Mouse (Mus musculus) liver, embryonic 11.5 days (tissue): ENCODE results near the gene Tesmin. TPM values are rescaled to one million over a fixed set of nuclear protein-coding genes. Genes with fewer than 3 reads are reported as not detected.

ENCODE experiments used
- ATAC-seq: fragments of 200-750 bp; cut with Nextera tagmentation; replicated peaks from 2 replicates; pipeline ENCODE4 v1.8.0; 2017; ENCODE audit warnings: moderate number of reproducible peaks, mild to moderate bottlenecking, moderate TSS enrichment, moderate library complexity; ENCODE audit not compliant: low FRiP score
- DNase-seq: peaks from one replicate; pipeline ENCODE4 v3.0.0-alpha.2; 2017; ENCODE audit warnings: low spot score
- H3K27ac ChIP-seq: fragments of 300-500 bp; sonication (generic); 2 replicates; pipeline ENCODE4 v1.5.1; 2014; ENCODE audit warnings: mild to moderate bottlenecking, low read depth, low read length, control low read depth
- H3K27me3 ChIP-seq: fragments of 300-500 bp; sonication (generic); replicated peaks from 2 replicates; pipeline ENCODE4 v1.6.1; 2014; ENCODE audit warnings: low read length, mixed read lengths; ENCODE audit not compliant: control insufficient read depth, insufficient read depth
- H3K36me3 ChIP-seq: fragments of 300-500 bp; sonication (generic); 2 replicates; pipeline ENCODE4 v1.6.1; 2014; ENCODE audit warnings: mild to moderate bottlenecking, low read length, moderate library complexity, mixed read lengths; ENCODE audit not compliant: control insufficient read depth, insufficient read depth
- H3K4me1 ChIP-seq: fragments of 300-500 bp; sonication (generic); replicated peaks from 2 replicates; pipeline ENCODE4 v1.6.1; 2014; ENCODE audit warnings: low read length, mixed read lengths; ENCODE audit not compliant: control insufficient read depth, insufficient read depth
- H3K4me2 ChIP-seq: fragments of 300-500 bp; sonication (generic); 2 replicates; pipeline ENCODE4 v1.6.1; 2014; ENCODE audit warnings: mild to moderate bottlenecking, control low read depth, moderate library complexity
- H3K4me3 ChIP-seq: fragments of 300-500 bp; sonication (generic); 2 replicates; pipeline ENCODE4 v1.5.1; 2014; ENCODE audit warnings: low read depth, low read length, control low read depth
- H3K9ac ChIP-seq: fragments of 300-500 bp; sonication (generic); 2 replicates; pipeline ENCODE4 v1.6.1; 2014; ENCODE audit warnings: low read depth, low read length, control low read depth
- H3K9me3 ChIP-seq: fragments of 300-500 bp; sonication (generic); 2 replicates; pipeline ENCODE4 v1.6.1; 2016; ENCODE audit warnings: low read length, inconsistent platforms, mixed read lengths; ENCODE audit not compliant: control insufficient read depth
- WGBS: fragments of 180-500 bp; shearing (Covaris S2); extraction: QIAGEN DNeasy Blood & Tissue Kit; methylation state at CpG from one replicate; pipeline ENCODE4 v1.1.7; 2014; 5-methylcytosine and 5-hydroxymethylcytosine counted together
- polyA plus RNA-seq: library from polyadenylated mRNA; unstranded; fragments of >200 nt; fragmentation: Nextera tagmentation; extraction: Ambion mirVana; gene quantifications from 2 replicates; pipeline ENCODE4 v1.2.1, GENCODE M21; 2014

The Tesmin gene
- polyA plus RNA-seq, 1 experiment from 2014 or later = 0.41 TPM

DNA sequence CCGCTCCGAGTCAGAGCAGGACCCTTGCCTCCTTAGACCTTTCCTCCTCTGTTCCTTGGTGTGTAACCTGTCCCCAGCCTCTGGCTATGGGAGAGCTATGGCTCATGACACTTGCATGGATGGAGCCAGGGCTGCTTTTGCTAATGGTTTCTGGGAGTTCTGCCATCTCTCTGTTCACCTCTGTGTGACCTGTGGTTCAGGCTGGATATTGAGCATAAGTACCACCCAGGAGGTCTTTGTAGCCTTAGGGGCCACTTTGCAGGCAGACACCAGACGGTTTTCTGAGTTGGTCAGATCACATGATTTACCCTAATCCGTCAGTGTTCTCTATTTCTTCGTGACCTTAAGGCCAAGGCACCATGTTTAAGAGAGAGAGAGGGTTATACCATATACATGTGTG is 32.1 kb upstream of the Tesmin start:
- no peaks in the 10 kb centered on the region for H3K27me3 ChIP-seq
- 83% methylated on average over 5 of the region's 5 CpGs for whole genome bisulfite sequencing
- H3K9me3 ChIP-seq = no peaks in the 10 kb centered on the region
- 0 out of 2 replicates have a peak, but pooled peaks cover 2% of the 10 kb centered on the region for H3K36me3 ChIP-seq
- no peak overlapping the region for H3K9ac ChIP-seq
- H3K27ac ChIP-seq = no peak overlapping the region
- H3K4me3 ChIP-seq = no peak overlapping the region
- DNase-seq (no peak), ATAC-seq (no peak)
- H3K4me1 ChIP-seq = 0 out of 2 replicates have a peak, but pooled peaks cover 2% of the 10 kb centered on the region
- H3K4me2 ChIP-seq = no peak overlapping the region

DNA sequence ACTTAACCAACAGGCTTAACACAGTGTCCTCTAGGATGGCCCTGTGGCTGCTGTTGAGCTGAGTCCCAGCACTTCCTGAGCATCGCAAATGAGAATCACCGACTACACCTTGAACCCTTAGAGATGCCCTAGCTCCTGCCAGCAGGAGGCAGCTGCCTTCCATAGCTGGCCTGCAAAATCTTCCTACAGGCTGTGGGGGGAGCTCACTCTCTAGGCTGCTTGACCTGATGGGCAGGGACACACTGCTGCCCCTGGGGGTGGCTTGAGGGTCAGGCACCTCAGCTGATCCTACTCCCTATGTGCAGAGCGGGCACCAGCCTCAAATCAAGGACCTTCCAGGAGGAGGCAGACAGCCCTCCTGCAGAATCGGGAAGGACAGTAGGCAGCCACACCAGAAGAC is 31.0 kb upstream of the Tesmin start:
- WGBS = 83% methylated on average over 4 of the region's 4 CpGs

DNA sequence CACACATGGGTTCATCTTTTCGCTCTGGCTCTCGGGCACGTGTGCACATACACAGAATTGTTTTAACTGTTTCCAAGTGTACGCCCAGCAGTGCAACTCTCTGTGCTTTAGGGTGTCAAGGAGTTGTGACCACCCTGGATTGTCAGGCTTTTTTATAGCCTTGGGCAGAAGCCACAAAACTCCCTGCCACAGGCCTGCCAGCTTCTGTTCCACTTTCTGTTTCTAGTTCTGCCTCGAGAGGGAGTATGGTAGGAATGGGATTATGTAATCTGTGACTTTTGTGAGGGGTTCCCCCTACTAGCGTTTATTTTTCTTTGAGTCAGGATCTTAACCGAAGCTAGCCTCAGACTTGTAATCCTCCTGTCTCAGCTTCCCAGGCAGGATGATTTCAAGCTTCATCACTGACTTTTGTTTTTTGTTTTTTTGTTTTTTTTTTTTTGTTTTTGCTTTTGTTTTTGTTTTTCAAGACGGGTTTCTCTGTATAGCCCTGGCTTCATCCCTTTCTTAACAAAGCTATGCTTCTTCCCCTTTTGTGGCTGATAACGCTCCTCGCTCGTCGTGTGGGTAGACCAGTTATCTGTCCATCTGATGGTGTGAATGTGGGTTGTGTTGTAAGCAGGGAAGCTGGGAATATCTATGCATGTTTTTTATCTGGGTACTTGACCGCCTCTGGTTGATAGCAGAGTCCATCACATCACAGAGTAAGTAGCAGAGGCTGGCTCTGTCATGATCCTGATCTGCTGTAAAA is 28.6 kb upstream of the Tesmin start:
- Histone ChIP-seq H3K4me2 (no peak overlapping the region), H3K36me3 (peaks cover 8% of the 10 kb centered on the region; the same call in 1 of the 2 replicates), H3K9me3 (no peaks in the 10 kb centered on the region), H3K4me1 (no peaks in the 10 kb centered on the region), H3K27me3 (no peaks in the 10 kb centered on the region), H3K27ac (no peak overlapping the region), H3K4me3 (no peak overlapping the region), H3K9ac (no peak overlapping the region)
- DNase-seq = no peak
- 56% methylated on average over 13 of the region's 13 CpGs for WGBS
- no peak for ATAC-seq

More for the DNA sequence above, 31.0 kb upstream of the Tesmin start:
- Histone ChIP-seq H3K9ac (no peak overlapping the region), H3K9me3 (no peaks in the 10 kb centered on the region), H3K27me3 (no peaks in the 10 kb centered on the region), H3K36me3 (0 out of 2 replicates have a peak, but pooled peaks cover 2% of the 10 kb centered on the region), H3K4me1 (0 out of 2 replicates have a peak, but pooled peaks cover 2% of the 10 kb centered on the region), H3K27ac (no peak overlapping the region), H3K4me3 (no peak overlapping the region), H3K4me2 (no peak overlapping the region)
- DNase-seq = no peak
- ATAC-seq = no peak

DNA sequence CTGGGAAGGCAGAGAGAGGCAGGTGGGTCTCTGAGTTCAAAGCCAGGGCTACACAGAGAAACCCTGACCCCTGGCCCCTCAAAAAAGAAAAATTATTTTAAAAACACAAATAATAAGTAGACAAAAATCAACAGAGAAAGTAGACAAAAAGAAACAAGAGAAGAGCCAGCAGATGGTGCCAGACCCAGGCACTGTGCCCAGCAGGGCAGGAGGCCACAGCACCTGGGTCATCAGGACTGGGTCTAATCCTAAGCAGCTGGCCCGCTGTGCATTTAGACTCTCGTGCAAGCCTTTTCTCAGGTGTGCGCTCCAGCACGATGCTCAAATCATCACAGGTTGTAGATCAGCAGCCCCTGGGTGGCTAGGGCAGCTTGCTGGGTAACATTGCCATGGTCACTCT is 25.1 kb upstream of the Tesmin start:
- H3K4me2 ChIP-seq = no peak overlapping the region
- H3K9ac ChIP-seq = no peak overlapping the region
- H3K9me3 ChIP-seq = no peaks in the 10 kb centered on the region
- H3K36me3 ChIP-seq = peaks cover 13% of the 10 kb centered on the region; the same call in 1 of the 2 replicates
- no peak overlapping the region for H3K27ac ChIP-seq
- no peak overlapping the region for H3K4me3 ChIP-seq
- 80% methylated on average over 4 of the region's 4 CpGs for WGBS
- H3K4me1 ChIP-seq = no peaks in the 10 kb centered on the region
- H3K27me3 ChIP-seq = no peaks in the 10 kb centered on the region
- no peak for DNase-seq
- ATAC-seq = no peak

DNA sequence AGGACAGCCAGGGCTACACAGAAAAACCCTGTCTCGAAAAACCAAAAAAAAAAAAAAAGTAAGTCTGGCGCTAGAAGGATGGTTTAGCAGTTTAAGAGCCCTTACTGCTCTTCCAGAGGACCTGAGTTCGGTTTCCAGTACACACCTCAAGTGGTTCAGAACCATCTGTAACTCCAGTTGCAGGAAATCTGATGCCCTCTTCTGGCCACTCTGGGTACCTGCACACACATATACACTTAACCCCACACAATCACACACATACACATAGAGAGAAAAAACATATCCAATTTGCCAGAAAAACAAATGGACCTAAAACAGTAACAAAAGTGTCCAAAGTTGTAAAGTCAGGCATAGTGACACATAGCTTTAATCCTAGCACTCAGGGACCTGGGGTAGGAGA is 23.6 kb upstream of the Tesmin start:
- no peak overlapping the region for H3K27ac ChIP-seq
- H3K9ac ChIP-seq = no peak overlapping the region
- DNase-seq = no peak
- H3K4me2 ChIP-seq = no peak overlapping the region
- WGBS = 91% methylated on average over 3 of the region's 3 CpGs
- H3K4me1 ChIP-seq = no peaks in the 10 kb centered on the region
- H3K4me3 ChIP-seq = no peak overlapping the region
- no peaks in the 10 kb centered on the region for H3K27me3 ChIP-seq
- H3K9me3 ChIP-seq = no peaks in the 10 kb centered on the region
- no peak for ATAC-seq
- peaks cover 11% of the 10 kb centered on the region; the same call in 1 of the 2 replicates for H3K36me3 ChIP-seq

DNA sequence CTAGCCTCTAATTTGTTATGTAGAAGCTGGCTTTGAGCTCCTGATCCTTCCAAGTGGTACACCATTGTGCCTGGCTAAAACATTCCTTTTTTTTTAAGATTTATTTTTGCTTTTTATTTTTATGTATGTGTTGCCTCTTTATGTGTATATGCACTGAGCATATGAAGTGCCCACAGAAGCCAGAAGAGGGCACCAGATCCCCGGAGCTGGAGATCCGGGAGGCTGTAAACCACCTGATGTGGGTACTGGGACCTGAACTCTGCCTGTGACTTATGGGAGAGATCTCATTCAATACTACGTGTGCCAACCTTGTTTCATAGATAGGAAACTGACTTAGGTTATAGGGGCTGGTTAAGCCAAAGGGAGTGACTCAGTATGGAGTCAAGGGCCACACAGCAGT is 20.4 kb upstream of the Tesmin start:
- no peak overlapping the region for H3K27ac ChIP-seq
- ATAC-seq = no peak
- H3K4me3 ChIP-seq = no peak overlapping the region
- no peak overlapping the region for H3K9ac ChIP-seq
- DNase-seq = no peak
- peaks cover 11% of the 10 kb centered on the region; the same call in 1 of the 2 replicates for H3K36me3 ChIP-seq
- H3K4me1 ChIP-seq = no peaks in the 10 kb centered on the region
- H3K9me3 ChIP-seq = no peaks in the 10 kb centered on the region
- no peaks in the 10 kb centered on the region for H3K27me3 ChIP-seq
- 87% methylated on average over 3 of the region's 3 CpGs for WGBS
- no peak overlapping the region for H3K4me2 ChIP-seq

DNA sequence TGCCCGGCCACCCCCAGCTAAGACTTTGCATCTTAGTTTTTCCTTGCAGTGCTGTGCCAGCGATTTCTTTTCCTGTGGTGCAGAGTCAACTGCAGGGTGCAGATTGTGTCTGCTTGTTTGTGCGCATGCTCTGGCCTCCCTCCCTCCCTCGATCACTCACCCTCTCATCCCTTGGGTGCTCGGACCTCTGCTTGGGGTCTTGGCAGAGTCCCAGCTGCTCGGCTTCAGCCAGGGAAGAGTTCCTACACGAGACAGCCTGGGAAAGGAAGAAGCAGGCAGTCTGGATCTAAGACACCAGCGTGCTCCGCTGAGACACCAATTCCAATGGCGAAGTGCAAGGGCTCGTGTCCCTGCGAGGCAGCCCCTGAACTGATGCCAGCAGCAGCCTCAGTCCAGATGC is 15.3 kb upstream of the Tesmin start:
- no peaks in the 10 kb centered on the region; the same call in 1 of the 2 replicates for H3K36me3 ChIP-seq
- no peak for DNase-seq
- WGBS = 80% methylated on average over 12 of the region's 12 CpGs
- no peak for ATAC-seq
- no peaks in the 10 kb centered on the region for H3K27me3 ChIP-seq
- peaks cover 2% of the 10 kb centered on the region; the same call in 1 of the 2 replicates for H3K4me1 ChIP-seq
- no peak overlapping the region for H3K4me3 ChIP-seq
- H3K27ac ChIP-seq = no peak overlapping the region
- H3K9me3 ChIP-seq = no peaks in the 10 kb centered on the region
- H3K9ac ChIP-seq = no peak overlapping the region
- no peak overlapping the region for H3K4me2 ChIP-seq

DNA sequence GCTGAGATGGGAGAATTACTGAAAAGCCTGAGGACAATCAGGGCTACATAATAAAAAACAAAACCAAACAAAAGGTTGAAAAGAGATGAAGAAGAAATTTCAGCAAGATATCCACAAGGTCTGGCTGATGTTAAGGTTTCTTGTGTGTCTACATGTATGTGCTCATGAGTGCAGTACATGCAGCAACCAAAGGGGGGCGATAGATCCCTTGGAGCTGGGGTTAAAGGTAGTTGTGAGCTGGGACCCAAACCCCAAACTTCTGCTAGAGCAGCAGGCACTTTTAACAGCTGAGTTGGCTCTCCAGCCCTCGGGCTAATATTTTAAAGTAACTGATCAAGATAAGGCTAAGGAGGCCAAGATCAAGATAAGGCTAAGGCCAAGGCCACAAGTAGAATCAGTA is 14.6 kb upstream of the Tesmin start:
- Histone ChIP-seq H3K4me3 (no peak overlapping the region), H3K27me3 (no peaks in the 10 kb centered on the region), H3K9me3 (no peaks in the 10 kb centered on the region), H3K36me3 (no peaks in the 10 kb centered on the region; the same call in 1 of the 2 replicates), H3K4me1 (peaks cover 2% of the 10 kb centered on the region; the same call in 1 of the 2 replicates), H3K9ac (no peak overlapping the region), H3K4me2 (no peak overlapping the region), H3K27ac (no peak overlapping the region)
- no peak for ATAC-seq
- no peak for DNase-seq
- 54% methylated on average over 2 of the region's 2 CpGs for WGBS

DNA sequence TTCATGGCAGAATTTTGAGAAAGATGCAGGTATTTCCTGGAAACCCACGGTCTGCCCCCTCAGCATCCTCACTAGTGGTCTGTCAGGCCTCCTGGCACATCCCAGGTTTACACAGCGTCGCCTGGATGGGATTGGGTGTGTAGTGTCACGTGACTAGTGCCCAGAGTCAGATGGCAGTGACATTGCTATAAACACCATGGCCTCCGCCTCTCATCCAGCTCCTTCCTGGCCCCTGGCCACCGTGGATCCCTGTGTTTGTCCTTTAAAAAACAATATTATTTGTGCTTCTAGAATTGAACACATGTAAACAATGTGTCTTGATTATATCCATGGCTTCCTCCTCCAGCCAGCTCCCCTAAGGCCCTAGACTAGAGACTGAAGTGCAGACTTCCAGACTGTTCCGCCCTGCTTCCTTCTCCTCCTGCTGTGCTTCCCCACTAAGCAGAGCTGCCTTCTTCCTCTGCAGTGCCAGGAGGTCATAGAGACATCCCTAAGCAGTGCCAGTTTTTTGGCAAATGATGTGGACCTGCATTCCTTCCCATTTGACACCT is 12.6 kb upstream of the Tesmin start:
- no peak overlapping the region for H3K4me2 ChIP-seq
- peaks cover 2% of the 10 kb centered on the region; the same call in 1 of the 2 replicates for H3K4me1 ChIP-seq
- ATAC-seq (no peak), DNase-seq (no peak)
- no peak overlapping the region for H3K27ac ChIP-seq
- no peak overlapping the region for H3K4me3 ChIP-seq
- no peak overlapping the region for H3K9ac ChIP-seq
- no peaks in the 10 kb centered on the region for H3K9me3 ChIP-seq
- H3K27me3 ChIP-seq = no peaks in the 10 kb centered on the region
- no peaks in the 10 kb centered on the region; the same call in 1 of the 2 replicates for H3K36me3 ChIP-seq
- WGBS = 71% methylated on average over 7 of the region's 7 CpGs
